Mouse (Mus musculus): ENCODE data around the gene Tmem136. TPM values are rescaled to one million over a fixed set of nuclear protein-coding genes. Genes with fewer than 3 reads are reported as not detected.

Tmem136 gene
- polyA plus RNA-seq, 1 experiment from 2014 or later = 2.1 TPM

GRCm38 (mm10) chr9:43083441-43084055 is 32.8 kb downstream of the Tmem136 start:
- Histone ChIP-seq H3K27me3 (ENCODE audit: control insufficient read depth, insufficient read depth, low read length) (no peaks in the 10 kb centered on the region), H3K4me1 (replicated peaks; ENCODE audit: control insufficient read depth, insufficient read depth) (peaks cover 10% of the 10 kb centered on the region; the same call in 1 of the 2 replicates), H3K4me2 (replicated peaks; ENCODE audit: low read depth) (no peak overlapping the region), H3K27ac (replicated peaks) (no peak overlapping the region), H3K9ac (ENCODE audit: low read length) (no peak overlapping the region), H3K9me3 (ENCODE audit: control insufficient read depth, low read length) (no peaks in the 10 kb centered on the region), H3K36me3 (ENCODE audit: control insufficient read depth, insufficient read depth, low read length) (no peaks in the 10 kb centered on the region), H3K4me3 (ENCODE audit: low read depth, low read length) (no peak overlapping the region)
- 61% methylated on average over 7 of the region's 7 CpGs for WGBS
- DNase-seq (ENCODE audit: low spot score) (no peak), ATAC-seq (ENCODE audit: low FRiP score, low TSS enrichment) (no peak)
- TF ChIP-seq CTCF (IDR thresholded peaks at IDR 0.05; ENCODE audit: low read depth) (no peak), EP300 (optimal IDR thresholded peaks at IDR 0.05) (no peak)

GRCm38 (mm10) chr9:43078711-43079110 is 37.7 kb downstream of the Tmem136 start:
- Histone ChIP-seq H3K36me3 (ENCODE audit: control insufficient read depth, insufficient read depth, low read length) (no peaks in the 10 kb centered on the region), H3K4me3 (ENCODE audit: low read depth, low read length) (no peak overlapping the region), H3K4me2 (replicated peaks; ENCODE audit: low read depth) (no peak overlapping the region), H3K9me3 (ENCODE audit: control insufficient read depth, low read length) (no peaks in the 10 kb centered on the region), H3K27ac (replicated peaks) (no peak overlapping the region; the same call in 1 of the 2 replicates), H3K9ac (ENCODE audit: low read length) (no peak overlapping the region), H3K27me3 (ENCODE audit: control insufficient read depth, insufficient read depth, low read length) (no peaks in the 10 kb centered on the region), H3K4me1 (replicated peaks; ENCODE audit: control insufficient read depth, insufficient read depth) (no peaks in the 10 kb centered on the region)
- WGBS = 54% methylated on average over 3 of the region's 3 CpGs
- no peak for DNase-seq (ENCODE audit: low spot score)
- TF ChIP-seq CTCF (IDR thresholded peaks at IDR 0.05; ENCODE audit: low read depth) (no peak), EP300 (optimal IDR thresholded peaks at IDR 0.05) (no peak)
- ATAC-seq (ENCODE audit: low FRiP score, low TSS enrichment) = no peak

GRCm38 (mm10) chr9:43076163-43076562 is 40.2 kb downstream of the Tmem136 start:
- ATAC-seq (ENCODE audit: low FRiP score, low TSS enrichment) = no peak
- Histone ChIP-seq H3K27ac (replicated peaks) (peak overlapping the region; percentile 49; the same call in 1 of the 2 replicates), H3K4me2 (replicated peaks; ENCODE audit: low read depth) (no peak overlapping the region)

GRCm38 (mm10) chr9:43074611-43075010 is 41.8 kb downstream of the Tmem136 start:
- no peak overlapping the region for H3K4me2 ChIP-seq (replicated peaks; ENCODE audit: low read depth)
- 0 out of 2 replicates have a peak, but pooled peaks cover 4% of the 10 kb centered on the region for H3K4me1 ChIP-seq (replicated peaks; ENCODE audit: control insufficient read depth, insufficient read depth)
- TF ChIP-seq CTCF (IDR thresholded peaks at IDR 0.05; ENCODE audit: low read depth) = no peak
- no peak for TF ChIP-seq EP300 (optimal IDR thresholded peaks at IDR 0.05)
- ATAC-seq (ENCODE audit: low FRiP score, low TSS enrichment) = peak; percentile 57; the same call in 1 of the 2 replicates
- H3K36me3 ChIP-seq (ENCODE audit: control insufficient read depth, insufficient read depth, low read length) = no peaks in the 10 kb centered on the region
- 88% methylated on average over 1 of the region's 1 CpGs for WGBS
- H3K27ac ChIP-seq (replicated peaks) = no peak overlapping the region
- H3K9me3 ChIP-seq (ENCODE audit: control insufficient read depth, low read length) = no peaks in the 10 kb centered on the region
- no peaks in the 10 kb centered on the region for H3K27me3 ChIP-seq (ENCODE audit: control insufficient read depth, insufficient read depth, low read length)
- H3K4me3 ChIP-seq (ENCODE audit: low read depth, low read length) = no peak overlapping the region
- H3K9ac ChIP-seq (ENCODE audit: low read length) = no peak overlapping the region
- DNase-seq (ENCODE audit: low spot score) = no peak

More at GRCm38 (mm10) chr9:43076163-43076562, 40.2 kb downstream of the Tmem136 start:
- DNase-seq (ENCODE audit: low spot score) = no peak
- Histone ChIP-seq H3K36me3 (ENCODE audit: control insufficient read depth, insufficient read depth, low read length) (no peaks in the 10 kb centered on the region), H3K4me3 (ENCODE audit: low read depth, low read length) (no peak overlapping the region), H3K27me3 (ENCODE audit: control insufficient read depth, insufficient read depth, low read length) (no peaks in the 10 kb centered on the region), H3K9ac (ENCODE audit: low read length) (no peak overlapping the region), H3K9me3 (ENCODE audit: control insufficient read depth, low read length) (no peaks in the 10 kb centered on the region), H3K4me1 (replicated peaks; ENCODE audit: control insufficient read depth, insufficient read depth) (0 out of 2 replicates have a peak, but pooled peaks cover 2% of the 10 kb centered on the region)
- WGBS = 63% methylated on average over 7 of the region's 7 CpGs
- TF ChIP-seq EP300 (optimal IDR thresholded peaks at IDR 0.05) = no peak
- TF ChIP-seq CTCF (IDR thresholded peaks at IDR 0.05; ENCODE audit: low read depth) = no peak

GRCm38 (mm10) chr9:43071741-43072140 is 44.6 kb downstream of the Tmem136 start:
- 36% methylated on average over 2 of the region's 2 CpGs for WGBS
- no peaks in the 10 kb centered on the region for H3K36me3 ChIP-seq (ENCODE audit: control insufficient read depth, insufficient read depth, low read length)
- ATAC-seq (ENCODE audit: low FRiP score, low TSS enrichment) (no peak), DNase-seq (ENCODE audit: low spot score) (no peak)
- no peak overlapping the region for H3K4me3 ChIP-seq (ENCODE audit: low read depth, low read length)
- no peak for TF ChIP-seq CTCF (IDR thresholded peaks at IDR 0.05; ENCODE audit: low read depth)
- TF ChIP-seq EP300 (optimal IDR thresholded peaks at IDR 0.05) = no peak
- H3K27me3 ChIP-seq (ENCODE audit: control insufficient read depth, insufficient read depth, low read length) = no peaks in the 10 kb centered on the region
- no peak overlapping the region for H3K9ac ChIP-seq (ENCODE audit: low read length)
- peaks cover 11% of the 10 kb centered on the region; the same call in 1 of the 2 replicates for H3K4me1 ChIP-seq (replicated peaks; ENCODE audit: control insufficient read depth, insufficient read depth)
- no peak overlapping the region for H3K4me2 ChIP-seq (replicated peaks; ENCODE audit: low read depth)
- H3K9me3 ChIP-seq (ENCODE audit: control insufficient read depth, low read length) = no peaks in the 10 kb centered on the region
- H3K27ac ChIP-seq (replicated peaks) = no peak overlapping the region

- no peak overlapping the region for H3K27ac ChIP-seq (replicated peaks)
- DNase-seq (ENCODE audit: low spot score) = no peak
- WGBS = 47% methylated on average over 4 of the region's 4 CpGs
These were observed 45.2 kb downstream of the Tmem136 start for GRCm38 (mm10) chr9:43071176-43071575.

More at GRCm38 (mm10) chr9:43071176-43071575, 45.2 kb downstream of the Tmem136 start:
- H3K36me3 ChIP-seq (ENCODE audit: control insufficient read depth, insufficient read depth, low read length) = no peaks in the 10 kb centered on the region
- TF ChIP-seq EP300 (optimal IDR thresholded peaks at IDR 0.05) = no peak
- peak; percentile 17; the same call in 1 of the 2 replicates for TF ChIP-seq CTCF (IDR thresholded peaks at IDR 0.05; ENCODE audit: low read depth)
- no peak overlapping the region for H3K9ac ChIP-seq (ENCODE audit: low read length)
- no peaks in the 10 kb centered on the region for H3K9me3 ChIP-seq (ENCODE audit: control insufficient read depth, low read length)
- no peak for ATAC-seq (ENCODE audit: low FRiP score, low TSS enrichment)
- no peaks in the 10 kb centered on the region for H3K27me3 ChIP-seq (ENCODE audit: control insufficient read depth, insufficient read depth, low read length)
- no peak overlapping the region for H3K4me3 ChIP-seq (ENCODE audit: low read depth, low read length)
- H3K4me1 ChIP-seq (replicated peaks; ENCODE audit: control insufficient read depth, insufficient read depth) = peaks cover 11% of the 10 kb centered on the region; the same call in 1 of the 2 replicates
- H3K4me2 ChIP-seq (replicated peaks; ENCODE audit: low read depth) = no peak overlapping the region

Measured in stomach, postnatal 0 days (tissue).